Mouse (Mus musculus): ENCODE data around the gene Shc4. TPM values are rescaled to one million over a fixed set of nuclear protein-coding genes. Genes with fewer than 3 reads are reported as not detected.

The Shc4 gene
- polyA plus RNA-seq, 1 experiment from 2014 or later = 1.2 TPM

- Histone ChIP-seq H3K4me1 (ENCODE audit: control insufficient read depth, insufficient read depth, low read length) (peaks cover 12% of the 10 kb centered on the region), H3K4me3 (ENCODE audit: low read depth, low read length) (no peak overlapping the region), H3K4me2 (no peak overlapping the region), H3K27me3 (ENCODE audit: control insufficient read depth, insufficient read depth, low read length) (no peaks in the 10 kb centered on the region), H3K27ac (ENCODE audit: low read depth, low read length) (no peak overlapping the region), H3K36me3 (ENCODE audit: control insufficient read depth, insufficient read depth, low read length) (peaks cover 15% of the 10 kb centered on the region), H3K9me3 (replicated peaks; ENCODE audit: control insufficient read depth, low read length) (no peaks in the 10 kb centered on the region), H3K9ac (ENCODE audit: low read depth, low read length) (no peak overlapping the region)
- ATAC-seq (replicated peaks; ENCODE audit: insufficient number of reproducible peaks, low FRiP score, low TSS enrichment) = no peak
- WGBS (ENCODE audit: insufficient replicate concordance) = 83% methylated on average over 25 of the region's 25 CpGs
Measured at GRCm38 (mm10) chr2:125620213-125620907, 103.6 kb downstream of the Shc4 start.

GRCm38 (mm10) chr2:125615858-125616424 is 108.0 kb downstream of the Shc4 start:
- 78% methylated on average over 8 of the region's 8 CpGs for WGBS (ENCODE audit: insufficient replicate concordance)
- no peaks in the 10 kb centered on the region for H3K27me3 ChIP-seq (ENCODE audit: control insufficient read depth, insufficient read depth, low read length)
- H3K9ac ChIP-seq (ENCODE audit: low read depth, low read length) = no peak overlapping the region
- H3K9me3 ChIP-seq (replicated peaks; ENCODE audit: control insufficient read depth, low read length) = no peaks in the 10 kb centered on the region
- H3K27ac ChIP-seq (ENCODE audit: low read depth, low read length) = no peak overlapping the region
- no peak for ATAC-seq (replicated peaks; ENCODE audit: insufficient number of reproducible peaks, low FRiP score, low TSS enrichment)
- H3K4me2 ChIP-seq = no peak overlapping the region
- no peaks in the 10 kb centered on the region for H3K4me1 ChIP-seq (ENCODE audit: control insufficient read depth, insufficient read depth, low read length)
- H3K4me3 ChIP-seq (ENCODE audit: low read depth, low read length) = no peak overlapping the region
- peaks cover 27% of the 10 kb centered on the region for H3K36me3 ChIP-seq (ENCODE audit: control insufficient read depth, insufficient read depth, low read length)

- H3K36me3 ChIP-seq (ENCODE audit: control insufficient read depth, insufficient read depth, low read length) = peaks cover 29% of the 10 kb centered on the region
- no peak for ATAC-seq (replicated peaks; ENCODE audit: insufficient number of reproducible peaks, low FRiP score, low TSS enrichment)
- H3K27me3 ChIP-seq (ENCODE audit: control insufficient read depth, insufficient read depth, low read length) = no peaks in the 10 kb centered on the region
- H3K4me3 ChIP-seq (ENCODE audit: low read depth, low read length) = no peak overlapping the region
- no peaks in the 10 kb centered on the region for H3K9me3 ChIP-seq (replicated peaks; ENCODE audit: control insufficient read depth, low read length)
- no peak overlapping the region for H3K9ac ChIP-seq (ENCODE audit: low read depth, low read length)
- H3K4me1 ChIP-seq (ENCODE audit: control insufficient read depth, insufficient read depth, low read length) = no peaks in the 10 kb centered on the region
- H3K4me2 ChIP-seq = no peak overlapping the region
- H3K27ac ChIP-seq (ENCODE audit: low read depth, low read length) = no peak overlapping the region
- 92% methylated on average over 7 of the region's 7 CpGs for WGBS (ENCODE audit: insufficient replicate concordance)
Measured at GRCm38 (mm10) chr2:125615440-125615839, 108.5 kb downstream of the Shc4 start.

- H3K4me3 ChIP-seq (ENCODE audit: low read depth, low read length) = no peak overlapping the region
- WGBS (ENCODE audit: insufficient replicate concordance) = 83% methylated on average over 17 of the region's 17 CpGs
- H3K4me1 ChIP-seq (ENCODE audit: control insufficient read depth, insufficient read depth, low read length) = no peaks in the 10 kb centered on the region
- H3K27ac ChIP-seq (ENCODE audit: low read depth, low read length) = no peak overlapping the region
- H3K9ac ChIP-seq (ENCODE audit: low read depth, low read length) = no peak overlapping the region
- no peaks in the 10 kb centered on the region for H3K27me3 ChIP-seq (ENCODE audit: control insufficient read depth, insufficient read depth, low read length)
- no peak for ATAC-seq (replicated peaks; ENCODE audit: insufficient number of reproducible peaks, low FRiP score, low TSS enrichment)
- H3K4me2 ChIP-seq = no peak overlapping the region
- H3K36me3 ChIP-seq (ENCODE audit: control insufficient read depth, insufficient read depth, low read length) = peaks cover 15% of the 10 kb centered on the region
- H3K9me3 ChIP-seq (replicated peaks; ENCODE audit: control insufficient read depth, low read length) = no peaks in the 10 kb centered on the region
Measured at GRCm38 (mm10) chr2:125606220-125606845, 117.6 kb downstream of the Shc4 start.

- Histone ChIP-seq H3K4me1 (ENCODE audit: control insufficient read depth, insufficient read depth, low read length) (no peaks in the 10 kb centered on the region), H3K27me3 (ENCODE audit: control insufficient read depth, insufficient read depth, low read length) (no peaks in the 10 kb centered on the region), H3K4me3 (ENCODE audit: low read depth, low read length) (no peak overlapping the region), H3K9ac (ENCODE audit: low read depth, low read length) (no peak overlapping the region), H3K4me2 (no peak overlapping the region), H3K9me3 (replicated peaks; ENCODE audit: control insufficient read depth, low read length) (no peaks in the 10 kb centered on the region), H3K36me3 (ENCODE audit: control insufficient read depth, insufficient read depth, low read length) (peaks cover 15% of the 10 kb centered on the region), H3K27ac (ENCODE audit: low read depth, low read length) (no peak overlapping the region)
- WGBS (ENCODE audit: insufficient replicate concordance) = 65% methylated on average over 7 of the region's 7 CpGs
- ATAC-seq (replicated peaks; ENCODE audit: insufficient number of reproducible peaks, low FRiP score, low TSS enrichment) = no peak
Measured at GRCm38 (mm10) chr2:125604646-125605045, 119.3 kb downstream of the Shc4 start.

- H3K4me2 ChIP-seq = no peak overlapping the region
- peaks cover 15% of the 10 kb centered on the region for H3K36me3 ChIP-seq (ENCODE audit: control insufficient read depth, insufficient read depth, low read length)
- no peak overlapping the region for H3K27ac ChIP-seq (ENCODE audit: low read depth, low read length)
- H3K9ac ChIP-seq (ENCODE audit: low read depth, low read length) = no peak overlapping the region
- no peak overlapping the region for H3K4me3 ChIP-seq (ENCODE audit: low read depth, low read length)
- no peaks in the 10 kb centered on the region for H3K9me3 ChIP-seq (replicated peaks; ENCODE audit: control insufficient read depth, low read length)
- H3K4me1 ChIP-seq (ENCODE audit: control insufficient read depth, insufficient read depth, low read length) = no peaks in the 10 kb centered on the region
- no peak for ATAC-seq (replicated peaks; ENCODE audit: insufficient number of reproducible peaks, low FRiP score, low TSS enrichment)
- H3K27me3 ChIP-seq (ENCODE audit: control insufficient read depth, insufficient read depth, low read length) = no peaks in the 10 kb centered on the region
- WGBS (ENCODE audit: insufficient replicate concordance) = 95% methylated on average over 3 of the region's 3 CpGs
Measured at GRCm38 (mm10) chr2:125602970-125603369, 121.0 kb downstream of the Shc4 start.

- no peak overlapping the region for H3K4me3 ChIP-seq (ENCODE audit: low read depth, low read length)
- no peak for ATAC-seq (replicated peaks; ENCODE audit: insufficient number of reproducible peaks, low FRiP score, low TSS enrichment)
- WGBS (ENCODE audit: insufficient replicate concordance) = 79% methylated on average over 4 of the region's 4 CpGs
- H3K36me3 ChIP-seq (ENCODE audit: control insufficient read depth, insufficient read depth, low read length) = peaks cover 18% of the 10 kb centered on the region
- no peak overlapping the region for H3K4me2 ChIP-seq
- no peaks in the 10 kb centered on the region for H3K9me3 ChIP-seq (replicated peaks; ENCODE audit: control insufficient read depth, low read length)
- no peaks in the 10 kb centered on the region for H3K27me3 ChIP-seq (ENCODE audit: control insufficient read depth, insufficient read depth, low read length)
- no peak overlapping the region for H3K9ac ChIP-seq (ENCODE audit: low read depth, low read length)
- no peaks in the 10 kb centered on the region for H3K4me1 ChIP-seq (ENCODE audit: control insufficient read depth, insufficient read depth, low read length)
- H3K27ac ChIP-seq (ENCODE audit: low read depth, low read length) = no peak overlapping the region
Measured at GRCm38 (mm10) chr2:125598958-125599357, 125.0 kb downstream of the Shc4 start.

GRCm38 (mm10) chr2:125598251-125598650 is 125.7 kb downstream of the Shc4 start:
- Histone ChIP-seq H3K36me3 (ENCODE audit: control insufficient read depth, insufficient read depth, low read length) (peaks cover 18% of the 10 kb centered on the region), H3K27ac (ENCODE audit: low read depth, low read length) (no peak overlapping the region)
- 79% methylated on average over 6 of the region's 6 CpGs for WGBS (ENCODE audit: insufficient replicate concordance)

More at GRCm38 (mm10) chr2:125598251-125598650, 125.7 kb downstream of the Shc4 start:
- Histone ChIP-seq H3K4me3 (ENCODE audit: low read depth, low read length) (no peak overlapping the region), H3K4me2 (no peak overlapping the region), H3K9me3 (replicated peaks; ENCODE audit: control insufficient read depth, low read length) (no peaks in the 10 kb centered on the region), H3K4me1 (ENCODE audit: control insufficient read depth, insufficient read depth, low read length) (no peaks in the 10 kb centered on the region), H3K27me3 (ENCODE audit: control insufficient read depth, insufficient read depth, low read length) (no peaks in the 10 kb centered on the region), H3K9ac (ENCODE audit: low read depth, low read length) (no peak overlapping the region)
- no peak for ATAC-seq (replicated peaks; ENCODE audit: insufficient number of reproducible peaks, low FRiP score, low TSS enrichment)

All from heart, embryonic 11.5 days (tissue).